Mouse (Mus musculus) layer of hippocampus, adult 2 months (tissue): Measurements from ENCODE around the gene Gm281. TPM values are rescaled to one million over a fixed set of nuclear protein-coding genes. Genes with fewer than 3 reads are reported as not detected.

Experiments used
- DNase-seq, 2 experiments: peaks; one replicate each; pipeline ENCODE4 v3.0.0; 2022; ENCODE audit warnings: low spot score in 2 of 2
- H3K27ac ChIP-seq: fragments of 200-600 bp; 2 replicates; pipeline ENCODE4 v1.8.1; 2022
- H3K4me3 ChIP-seq: fragments of 200-600 bp; 2 replicates; pipeline ENCODE4 v1.8.1; 2022; ENCODE audit warnings: mild to moderate bottlenecking
- CTCF ChIP-seq: fragments of 200-600 bp; conservative IDR thresholded peaks from 2 replicates; pipeline ENCODE4 v1.8.1; 2022; ENCODE audit warnings: antibody characterized with exemption, mild to moderate bottlenecking, moderate library complexity
- total RNA-seq, 2 experiments: library from RNA; stranded (reverse); gene quantifications; 2 replicates each; pipeline ENCODE4 v1.2.3; 2021

Gene Gm281
- total RNA-seq, 2 experiments from 2014 or later, result not detected

GRCm38 (mm10) chr14:13917630-13918029 is 3.4 kb upstream of the Gm281 start:
- TF ChIP-seq CTCF, result peak; percentile 94
- no peak overlapping the region for H3K27ac ChIP-seq
- peak; percentile 78 to 79 for DNase-seq

GRCm38 (mm10) chr14:13917208-13917607 is 2.9 kb upstream of the Gm281 start:
- Histone ChIP-seq H3K4me3 (no peak overlapping the region), H3K27ac (no peak overlapping the region)
- no peak for DNase-seq
- TF ChIP-seq CTCF, result no peak

More at GRCm38 (mm10) chr14:13917630-13918029, 3.4 kb upstream of the Gm281 start:
- no peak overlapping the region for H3K4me3 ChIP-seq

GRCm38 (mm10) chr14:13915207-13915606 is 929 bp upstream of the Gm281 start:
- no peak overlapping the region for H3K4me3 ChIP-seq
- TF ChIP-seq CTCF, result no peak
- no peak overlapping the region for H3K27ac ChIP-seq
- no peak for DNase-seq

GRCm38 (mm10) chr14:13910148-13910547 is 4.1 kb downstream of the Gm281 start:
- DNase-seq, result no peak
- H3K27ac ChIP-seq, result no peak overlapping the region
- TF ChIP-seq CTCF, result no peak
- no peak overlapping the region for H3K4me3 ChIP-seq

GRCm38 (mm10) chr14:13907145-13907544 is 7.1 kb downstream of the Gm281 start:
- no peak overlapping the region for H3K4me3 ChIP-seq
- no peak for DNase-seq
- H3K27ac ChIP-seq, result no peak overlapping the region
- TF ChIP-seq CTCF, result no peak

- Histone ChIP-seq H3K27ac (no peak overlapping the region), H3K4me3 (no peak overlapping the region)
- no peak for TF ChIP-seq CTCF
- no peak for DNase-seq
Measured at GRCm38 (mm10) chr14:13906461-13906860, 7.8 kb downstream of the Gm281 start.

GRCm38 (mm10) chr14:13901611-13902067 is 12.6 kb downstream of the Gm281 start:
- TF ChIP-seq CTCF, result peak; percentile 88
- H3K27ac ChIP-seq, result peak overlapping the region; percentile 59; the same call in 1 of the 2 replicates
- peak; percentile 54 to 69 for DNase-seq
- peak overlapping the region; percentile 63 for H3K4me3 ChIP-seq

GRCm38 (mm10) chr14:13895198-13895597 is 19.1 kb downstream of the Gm281 start:
- no peak overlapping the region for H3K27ac ChIP-seq
- no peak overlapping the region for H3K4me3 ChIP-seq
- TF ChIP-seq CTCF, result no peak
- DNase-seq, result no peak

GRCm38 (mm10) chr14:13893748-13894147 is 20.5 kb downstream of the Gm281 start:
- no peak for DNase-seq
- no peak for TF ChIP-seq CTCF
- no peak overlapping the region for H3K27ac ChIP-seq
- H3K4me3 ChIP-seq, result no peak overlapping the region

GRCm38 (mm10) chr14:13861416-13861815 is 52.9 kb downstream of the Gm281 start:
- Histone ChIP-seq H3K27ac (no peak overlapping the region), H3K4me3 (no peak overlapping the region)
- no peak for TF ChIP-seq CTCF
- no peak for DNase-seq

- Histone ChIP-seq H3K27ac (no peak overlapping the region), H3K4me3 (no peak overlapping the region)
- DNase-seq, result peak in 1 of 2 experiments; percentile 15
- TF ChIP-seq CTCF, result peak; percentile 20; the same call in 1 of the 2 replicates
Measured at GRCm38 (mm10) chr14:13812801-13813479, 101.3 kb downstream of the Gm281 start.

- no peak for DNase-seq
- H3K27ac ChIP-seq, result no peak overlapping the region
- TF ChIP-seq CTCF, result no peak
Measured at GRCm38 (mm10) chr14:13790446-13790845, 123.8 kb downstream of the Gm281 start.

GRCm38 (mm10) chr14:13790001-13790400 is 124.3 kb downstream of the Gm281 start:
- no peak overlapping the region for H3K4me3 ChIP-seq
- TF ChIP-seq CTCF, result no peak
- no peak overlapping the region for H3K27ac ChIP-seq
- DNase-seq, result no peak

More at GRCm38 (mm10) chr14:13790446-13790845, 123.8 kb downstream of the Gm281 start:
- no peak overlapping the region for H3K4me3 ChIP-seq

- DNase-seq, result no peak
- Histone ChIP-seq H3K4me3 (no peak overlapping the region), H3K27ac (no peak overlapping the region)
- TF ChIP-seq CTCF, result no peak
Measured at GRCm38 (mm10) chr14:13782970-13783369, 131.3 kb downstream of the Gm281 start.
